Mouse (Mus musculus) WW6 (cell line): Measurements from ENCODE around the gene Fig4.

ENCODE experiments used
- DNase-seq: peaks from one replicate; pipeline ENCODE4 v3.0.0-alpha.2; 2013; ENCODE audit warnings: low read depth, low spot score

Fig4 gene

DNA sequence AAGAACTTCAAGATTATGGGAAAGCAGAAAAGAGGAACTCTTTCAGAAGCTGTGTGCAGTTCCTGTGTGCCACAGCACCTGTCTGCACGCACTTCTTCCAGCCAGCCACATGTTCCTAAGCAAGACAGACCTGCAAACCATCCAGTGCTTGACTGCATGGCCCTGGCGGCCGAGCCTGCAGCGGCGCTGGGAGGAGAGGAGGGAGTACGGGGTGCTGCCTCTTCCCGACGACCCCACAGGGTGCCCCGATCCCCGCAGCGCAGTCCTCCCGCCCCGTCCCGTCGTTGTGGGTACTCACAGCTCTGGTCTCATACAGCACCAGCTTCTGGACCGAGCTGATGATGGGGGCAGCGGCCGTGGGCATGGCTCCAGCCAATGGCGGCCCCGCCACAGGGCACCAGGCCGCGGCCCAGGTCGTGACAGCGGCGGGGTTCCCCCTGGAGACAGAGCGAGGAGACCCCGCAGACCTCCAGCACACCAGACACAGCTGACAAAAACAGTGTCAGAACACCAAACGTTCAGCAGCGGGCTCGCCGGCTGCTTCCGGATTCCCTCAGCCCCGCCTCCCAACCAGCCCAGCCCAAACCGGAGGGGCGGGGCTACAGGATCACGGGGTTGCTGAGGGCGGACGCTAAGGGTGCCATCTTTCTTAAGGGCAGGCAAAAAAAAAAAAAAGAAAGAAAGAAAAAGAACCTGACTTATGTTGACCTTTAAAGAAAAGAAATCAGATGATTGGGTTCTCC is at the start of gene Fig4:
Gene Fig4, minus strand, starts transcription at position 572 of the 743 bp plus-strand sequence.
- DNase-seq, result peak; percentile 65

DNA sequence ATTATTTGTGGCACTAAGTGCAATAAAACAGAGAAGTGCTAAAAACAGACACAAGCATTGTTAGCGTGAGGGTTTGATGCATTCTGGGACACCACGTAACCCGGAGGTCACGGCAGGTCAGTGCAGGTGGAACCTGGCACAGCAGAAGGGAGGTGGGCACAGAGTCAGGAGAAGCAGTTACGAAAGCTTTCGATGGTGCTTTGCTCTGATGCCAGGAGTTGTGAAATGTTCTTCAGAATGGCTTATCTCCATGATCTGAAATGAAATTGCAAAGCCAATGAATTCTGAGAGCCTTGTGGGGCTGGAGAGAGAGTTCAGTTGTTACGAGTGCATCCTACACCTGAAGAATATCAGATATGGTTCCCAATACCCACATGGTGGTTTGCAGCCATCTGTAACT is 38.3 kb upstream of the Fig4 start:
- DNase-seq, result no peak

DNA sequence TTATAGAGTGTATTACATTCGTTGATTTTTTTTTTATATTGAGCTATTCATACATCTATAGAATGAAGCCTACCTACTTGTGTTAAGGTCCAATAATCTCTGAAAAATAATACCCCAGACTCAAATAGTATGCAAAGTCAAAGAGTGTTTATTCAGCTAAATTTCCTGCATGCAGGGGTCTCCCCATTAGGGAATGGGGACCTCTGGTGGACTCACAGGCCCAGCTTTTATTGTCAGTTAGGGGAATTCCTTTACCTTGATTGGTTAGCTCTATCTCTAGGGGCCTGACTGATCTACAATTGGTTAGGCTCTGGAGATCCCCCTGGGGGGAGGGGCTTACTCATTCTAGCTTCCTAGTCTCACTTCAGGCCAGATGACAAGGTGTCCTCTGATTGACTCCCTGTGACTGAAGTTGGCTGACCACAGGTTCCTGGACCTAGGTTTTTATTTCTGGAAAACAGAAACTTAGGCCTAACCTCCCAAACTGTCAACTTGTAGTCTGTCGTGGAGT is 29.5 kb upstream of the Fig4 start:
- peak; percentile 1 for DNase-seq

DNA sequence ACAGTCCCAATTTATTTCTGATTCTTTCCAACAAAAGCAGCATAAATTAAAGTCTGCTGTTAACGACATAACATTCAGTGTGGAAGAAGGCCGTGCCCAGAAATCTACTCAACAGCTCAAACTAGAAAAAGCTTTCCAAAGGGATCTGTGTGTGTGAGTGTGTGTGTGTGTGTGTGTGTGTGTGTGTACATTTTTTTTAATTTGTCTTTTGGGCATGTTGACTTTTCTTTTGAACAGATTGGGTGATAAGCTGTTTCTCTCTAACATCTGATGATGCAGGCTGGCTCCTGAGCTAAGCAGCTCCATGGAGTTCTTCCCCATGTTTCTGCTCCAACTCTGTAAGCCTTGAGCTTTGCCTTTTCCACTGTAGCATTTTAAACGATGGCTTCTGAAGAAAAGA is 12.8 kb upstream of the Fig4 start:
- DNase-seq, result no peak

DNA sequence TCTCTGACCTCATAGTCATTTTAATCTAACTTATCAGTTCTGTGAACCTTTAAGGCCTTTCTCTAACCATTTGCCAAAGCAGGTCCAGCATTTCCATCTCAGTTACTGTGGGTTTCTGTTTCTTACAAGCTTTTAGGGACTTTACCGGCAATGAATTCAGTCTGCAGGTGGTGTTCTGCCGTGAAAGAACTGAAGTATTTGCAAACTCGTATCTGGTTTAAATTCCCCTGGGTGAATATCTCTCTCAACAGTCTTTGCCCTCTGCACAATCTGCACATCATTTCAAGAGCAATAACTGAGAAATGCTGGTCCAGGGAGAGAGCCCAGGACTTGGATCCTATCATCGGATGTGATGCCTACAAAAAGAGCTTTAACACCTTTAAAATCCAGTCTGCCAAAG is 5.1 kb upstream of the Fig4 start:
- DNase-seq, result no peak

DNA sequence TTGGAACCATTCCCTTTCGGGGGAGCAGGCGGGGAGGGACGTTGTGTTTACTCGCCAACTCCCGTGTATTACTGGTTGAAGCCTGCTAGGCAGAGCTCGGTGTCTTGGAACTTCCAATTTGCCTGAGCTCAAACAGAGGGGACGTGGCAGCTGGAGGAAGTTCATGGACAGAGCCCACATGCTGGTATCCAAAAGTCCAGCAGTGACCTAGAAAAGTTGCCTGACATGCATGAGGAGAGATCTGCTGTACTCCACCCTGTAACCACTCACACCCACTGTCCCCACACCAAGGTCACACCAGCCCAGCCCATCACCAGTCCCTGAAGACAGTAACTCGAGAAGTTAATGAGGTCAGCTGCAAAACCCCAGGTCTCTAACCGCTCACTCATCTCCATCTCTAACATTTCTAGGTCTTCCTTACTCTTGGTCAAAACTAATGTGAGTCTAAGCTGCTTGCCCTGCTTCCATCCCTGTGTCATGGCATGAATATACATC is 1.9 kb upstream of the Fig4 start:
- DNase-seq, result no peak

DNA sequence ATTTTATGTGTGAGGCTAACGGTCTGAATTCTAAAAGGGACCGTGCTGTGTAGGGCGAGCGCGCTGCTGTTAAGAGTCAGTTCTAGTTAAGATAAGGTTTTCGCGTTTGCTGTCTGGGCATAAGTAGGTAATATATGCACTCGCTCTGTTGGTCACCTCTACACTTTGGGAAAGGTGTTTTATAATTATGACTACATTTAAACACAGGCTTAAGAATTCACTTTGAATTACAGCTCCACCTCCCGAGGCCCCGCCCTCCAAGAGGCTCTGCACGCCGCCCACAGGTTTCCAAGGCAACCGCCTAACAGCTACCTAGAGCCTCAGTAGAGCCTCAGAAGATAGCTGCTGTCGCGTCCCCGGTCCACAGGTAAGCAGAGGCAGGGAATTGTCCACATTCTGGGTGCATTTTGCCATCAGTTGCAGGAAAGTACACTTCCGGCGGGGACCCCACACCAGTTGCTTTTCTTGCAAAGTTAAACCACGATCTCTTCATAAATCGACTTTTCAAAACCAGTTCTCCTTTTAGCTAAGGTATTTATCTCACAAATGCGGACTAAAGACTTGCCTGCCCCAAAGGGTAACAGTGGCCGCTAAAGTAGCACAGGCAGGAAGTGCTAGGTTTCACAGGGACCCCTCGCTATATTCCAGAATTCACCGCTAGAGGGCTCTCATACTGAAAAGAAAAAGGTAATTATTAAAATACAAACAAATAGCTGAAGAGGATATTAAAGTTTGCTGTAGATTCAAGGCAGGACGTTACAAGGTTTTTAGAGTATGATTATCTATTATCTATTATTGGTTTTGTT is 782 bp upstream of the Fig4 start, which contains the start of gene Ak9:
Gene Ak9, plus strand, starts transcription at position 342 of the 806 bp plus-strand sequence.
- DNase-seq, result peak; percentile 72

DNA sequence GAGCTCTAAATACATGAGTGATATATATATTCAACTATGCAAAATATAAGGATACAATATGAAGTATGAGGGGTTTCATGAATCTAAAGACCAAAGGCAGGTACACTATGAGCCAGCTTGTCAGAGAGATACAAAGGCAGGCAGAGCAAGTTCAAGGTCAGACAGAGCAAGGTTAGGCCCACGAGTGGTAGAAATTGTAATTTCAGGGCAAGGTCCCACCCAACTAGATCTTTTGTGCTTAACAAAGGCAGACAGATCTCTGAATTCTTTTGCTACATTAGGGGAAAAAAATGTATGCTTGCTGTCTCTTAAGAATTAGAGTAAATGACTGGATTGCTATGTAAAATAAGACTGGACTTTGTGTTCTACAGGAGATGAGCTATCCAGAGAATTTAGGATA is 2.9 kb downstream of the Fig4 start:
- DNase-seq, result no peak

DNA sequence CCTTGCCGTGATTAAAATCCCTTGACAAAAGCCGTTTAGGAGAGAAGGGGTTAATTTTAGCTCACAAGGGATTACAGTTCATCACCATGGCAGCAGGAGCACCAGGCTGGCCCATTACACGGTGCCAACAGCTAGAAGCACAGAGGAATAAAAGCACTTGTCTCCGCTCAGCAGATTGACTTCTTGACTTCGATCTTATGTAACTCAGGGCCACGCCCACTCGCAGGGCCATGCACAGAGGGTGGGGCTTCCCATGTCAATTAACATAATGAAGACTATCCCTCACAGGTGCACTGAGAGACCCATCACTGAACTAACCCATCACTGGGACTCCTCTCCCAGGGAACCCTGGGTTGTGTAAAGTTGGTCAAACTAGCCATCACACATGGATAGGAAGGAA is 7.9 kb downstream of the Fig4 start:
- no peak for DNase-seq

DNA sequence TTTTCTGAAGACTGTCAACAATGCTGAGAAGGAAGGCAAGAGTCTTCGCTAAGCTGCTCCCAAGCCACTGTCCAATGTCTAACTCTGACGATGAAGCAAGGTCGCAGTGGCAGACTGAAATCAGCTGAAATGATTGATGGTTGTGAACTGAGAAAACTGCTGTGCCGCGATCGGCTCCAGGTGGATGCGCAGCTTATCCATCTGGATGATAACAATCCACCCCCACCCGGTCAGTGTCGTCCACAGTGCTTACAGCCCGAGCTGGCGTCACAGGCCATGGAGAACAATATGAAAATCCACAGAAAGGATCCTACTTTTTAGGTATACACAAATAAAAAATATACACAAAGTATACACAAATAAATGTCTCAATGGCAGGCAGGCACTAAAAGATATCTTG is 8.3 kb downstream of the Fig4 start:
- DNase-seq, result no peak

DNA sequence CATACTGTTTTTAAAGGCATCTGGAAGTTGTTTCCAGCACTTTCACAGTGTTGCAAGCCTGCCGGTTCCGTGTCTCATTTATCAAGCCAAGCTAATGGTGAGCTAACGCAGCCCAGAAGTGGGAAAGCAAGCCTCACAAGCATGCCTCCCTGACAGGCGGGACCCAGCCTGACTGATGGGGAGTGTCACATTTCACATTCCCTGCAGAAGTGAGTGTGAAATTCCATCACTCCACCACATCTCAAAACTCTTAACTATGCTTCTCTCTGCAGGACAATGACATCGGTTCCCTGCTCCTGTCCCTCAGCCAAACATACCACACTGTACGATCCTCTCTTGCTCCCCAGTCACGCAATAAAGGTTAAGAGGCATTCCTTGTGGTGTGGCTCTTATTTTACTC is 10.0 kb downstream of the Fig4 start:
- no peak for DNase-seq

DNA sequence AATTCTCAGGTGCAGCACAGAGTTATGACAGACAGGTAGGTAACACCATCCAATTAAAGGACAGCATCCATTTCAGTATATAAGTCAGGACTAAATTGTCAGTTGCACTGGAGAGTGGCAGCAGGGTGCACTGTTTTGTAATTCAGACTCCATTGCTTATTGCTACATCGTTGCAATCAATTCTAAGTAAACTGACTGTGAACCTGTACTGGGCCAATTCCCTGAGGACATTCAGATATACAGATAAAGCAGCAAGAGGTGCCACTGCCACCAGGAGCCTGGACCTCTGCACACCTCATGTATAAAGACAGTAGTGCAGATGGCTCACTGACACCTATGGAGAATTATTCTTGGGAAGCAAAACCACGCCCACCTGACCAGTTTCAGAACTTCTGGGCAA is 12.0 kb downstream of the Fig4 start:
- no peak for DNase-seq

DNA sequence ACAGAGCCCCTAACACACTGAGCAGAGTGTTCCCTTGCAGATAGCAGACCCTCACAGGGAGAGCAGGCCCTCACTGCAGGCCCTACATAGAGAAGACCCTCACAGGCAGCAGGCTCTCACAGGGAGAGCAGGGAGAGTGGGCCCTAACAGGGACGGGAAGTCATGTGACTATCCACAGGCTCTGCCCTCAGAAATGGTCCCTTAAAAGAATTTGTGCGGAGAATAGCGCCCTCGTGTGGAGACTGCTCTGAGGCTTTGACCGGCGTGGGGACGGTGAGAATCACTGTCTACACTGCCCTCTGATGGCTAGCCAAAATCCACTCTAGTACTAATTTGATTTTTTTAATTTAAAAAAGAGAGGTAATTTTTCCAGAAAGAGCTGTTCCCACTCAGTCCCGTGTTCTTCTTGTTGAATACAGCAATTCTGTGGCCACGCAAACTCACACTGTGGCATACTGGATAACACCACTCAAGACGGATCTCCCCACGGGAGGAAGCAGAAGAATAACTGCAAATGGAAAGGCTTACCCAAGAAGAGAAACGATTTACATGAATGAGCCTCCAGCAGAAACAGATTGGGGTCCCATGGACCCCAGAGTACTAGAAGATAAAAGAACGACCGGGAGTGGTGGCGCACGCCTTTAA is 14.2 kb downstream of the Fig4 start:
- peak; percentile 67 for DNase-seq

DNA sequence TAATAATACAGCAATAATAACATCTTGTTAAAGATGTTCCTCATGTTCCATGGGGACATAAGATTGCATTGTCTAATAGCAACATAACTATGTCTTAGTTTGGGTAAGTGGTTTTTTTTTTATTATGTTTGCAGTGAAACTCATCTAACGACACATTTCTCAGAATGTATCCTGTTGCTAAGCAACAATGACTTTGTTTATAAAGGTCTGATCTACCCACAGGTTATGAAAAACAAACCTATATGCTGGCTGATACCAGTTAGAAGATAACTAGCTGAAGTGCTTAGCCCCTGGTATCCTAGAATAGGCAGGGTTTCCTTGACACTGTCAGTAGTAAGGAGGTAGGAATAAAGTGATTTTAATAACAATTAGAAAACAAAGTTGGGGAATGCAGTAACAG is 15.0 kb downstream of the Fig4 start:
- DNase-seq, result no peak

DNA sequence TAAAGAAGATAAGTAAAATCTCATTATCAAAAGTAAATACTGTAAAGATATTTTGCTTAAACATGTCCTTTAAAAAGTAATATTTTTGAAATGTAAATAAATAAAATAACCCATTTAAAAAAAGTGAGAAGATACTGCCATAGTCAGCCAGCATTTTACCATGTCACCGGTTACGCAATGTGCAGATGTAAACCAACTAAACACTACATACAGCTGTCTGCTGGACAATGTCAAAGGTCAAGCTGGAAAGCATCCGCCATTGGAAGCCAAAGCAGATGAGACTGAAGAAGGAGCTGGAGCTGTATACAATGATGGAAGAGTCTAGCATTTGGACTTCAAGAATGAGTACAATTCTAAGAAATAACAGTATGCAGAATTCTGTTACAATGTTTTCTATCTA is 15.4 kb downstream of the Fig4 start:
- DNase-seq, result no peak

DNA sequence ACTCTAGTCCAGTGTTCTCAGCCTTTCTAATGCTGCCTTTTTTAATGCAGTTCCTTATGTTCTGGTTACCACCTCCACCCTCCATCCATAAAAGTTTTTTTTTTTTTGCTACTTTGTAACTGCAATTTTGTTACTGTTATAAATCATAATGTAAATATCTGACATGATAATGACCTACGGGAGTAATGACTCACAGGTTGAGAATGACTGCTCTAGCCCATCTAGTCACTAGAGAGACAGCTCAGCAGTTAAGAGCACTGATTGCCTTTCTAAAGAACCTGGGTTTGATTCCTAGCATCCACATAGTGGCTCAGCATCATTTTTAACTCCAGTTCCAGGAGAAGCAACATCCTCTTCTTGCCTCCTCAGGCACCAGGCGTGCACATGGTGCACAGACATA is 21.0 kb downstream of the Fig4 start:
- DNase-seq, result no peak

DNA sequence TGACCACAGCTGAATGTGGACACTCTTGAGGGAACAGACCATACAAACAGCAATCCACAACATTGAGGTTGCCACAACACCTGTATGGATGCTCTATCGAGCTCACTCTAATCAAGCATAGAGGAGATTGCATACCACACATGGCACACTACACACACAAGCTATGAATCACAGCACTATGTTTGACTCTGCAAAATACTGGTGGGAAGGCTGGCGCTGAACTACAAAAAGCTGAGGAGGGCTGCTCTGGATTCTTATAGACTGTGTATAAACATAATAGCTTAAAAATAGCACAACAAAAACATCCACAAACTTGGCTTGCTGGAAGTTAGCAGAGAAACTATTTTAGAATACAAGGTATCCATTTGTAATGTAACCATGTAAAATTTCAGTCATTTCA is 22.3 kb downstream of the Fig4 start:
- DNase-seq, result no peak

DNA sequence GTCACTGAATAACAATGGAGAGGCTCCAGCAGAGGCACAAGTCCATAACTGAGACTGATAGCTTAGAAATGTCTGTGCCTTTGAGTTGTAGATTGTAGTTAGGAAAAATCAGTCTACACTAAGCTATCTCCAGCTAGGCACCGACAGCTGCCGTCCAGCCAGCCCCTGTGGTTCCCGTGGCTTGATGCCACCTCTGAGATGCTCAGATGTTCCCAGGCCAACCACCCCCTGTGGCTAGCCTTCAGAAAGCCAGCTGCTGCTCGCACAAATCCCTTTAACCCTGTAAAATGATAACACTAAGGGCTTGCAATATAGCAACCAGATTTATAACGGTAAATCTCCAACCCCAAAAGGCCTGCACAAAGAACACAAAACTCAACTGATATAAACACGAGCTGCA is 22.9 kb downstream of the Fig4 start:
- DNase-seq, result no peak

DNA sequence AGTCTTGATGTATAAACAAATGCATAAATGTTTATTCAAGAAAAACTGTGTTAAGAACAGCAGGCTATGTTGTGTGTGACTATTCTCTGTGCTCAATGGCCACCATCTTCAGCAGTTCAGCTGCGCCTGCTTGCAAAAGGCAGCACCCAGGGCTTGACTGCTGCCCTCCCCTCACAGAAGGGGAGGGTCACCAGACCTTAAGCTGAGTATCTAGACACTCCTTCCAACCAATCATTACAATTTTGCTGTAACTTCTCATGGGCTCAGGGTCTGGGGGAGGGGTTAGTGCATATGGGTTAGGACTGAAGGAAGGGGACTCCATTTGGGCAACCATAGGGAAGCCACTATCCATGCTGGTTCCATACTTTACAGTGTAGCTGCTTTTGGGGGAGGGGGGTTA is 24.3 kb downstream of the Fig4 start:
- no peak for DNase-seq

DNA sequence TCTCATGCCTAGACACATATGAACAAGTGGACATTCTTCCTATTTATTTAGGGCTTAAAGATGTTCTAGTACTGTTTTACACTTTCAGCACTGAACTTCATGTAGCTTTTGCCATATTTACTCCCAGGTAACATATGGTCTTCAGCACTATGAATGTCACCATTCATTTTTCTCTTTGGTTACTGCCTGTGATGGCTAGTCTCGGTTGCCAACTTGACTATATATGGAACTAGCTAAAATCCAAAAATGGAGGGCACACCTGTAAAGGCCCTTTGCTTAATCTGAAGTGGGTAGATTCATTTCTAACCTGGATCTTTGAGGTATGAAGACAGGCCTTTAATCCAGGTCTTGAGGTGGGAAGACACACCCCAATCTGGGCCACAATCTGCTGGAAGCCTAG is 28.2 kb downstream of the Fig4 start:
- no peak for DNase-seq

DNA sequence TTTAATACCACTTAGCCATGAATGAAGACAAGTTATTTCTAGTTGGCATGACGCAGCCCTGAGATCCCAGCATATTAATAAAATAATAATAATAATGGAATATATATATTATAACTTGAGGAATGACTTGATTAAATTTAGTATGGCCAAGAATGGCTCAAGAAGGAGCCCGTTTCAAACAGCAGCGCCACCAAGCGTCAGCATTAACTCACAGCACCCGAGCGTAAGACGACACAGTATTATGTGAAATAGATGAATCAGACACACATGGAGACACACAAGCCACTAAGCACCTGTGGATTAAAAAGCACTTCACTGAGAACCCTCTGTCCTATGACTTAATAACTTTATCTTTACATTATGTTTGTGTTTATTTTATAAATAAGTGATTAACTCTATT is 31.2 kb downstream of the Fig4 start:
- DNase-seq, result no peak

DNA sequence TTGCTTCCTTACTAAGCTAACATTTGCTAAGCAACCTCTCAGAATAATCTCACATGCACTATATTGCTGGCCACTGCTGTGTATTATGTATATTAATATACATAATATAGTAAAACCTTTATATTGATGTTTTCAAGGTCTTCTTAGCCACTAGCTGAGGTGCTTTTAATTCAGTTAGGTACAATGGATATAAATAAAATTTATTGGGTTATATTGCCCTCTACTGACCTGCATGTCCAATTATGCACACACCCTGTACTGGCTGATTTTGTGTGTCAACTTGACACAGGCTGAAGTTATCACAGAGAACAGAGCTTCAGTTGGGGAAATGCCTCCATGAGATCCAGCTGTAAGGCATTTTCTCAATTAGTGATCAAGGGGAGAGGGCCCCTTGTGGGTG is 41.2 kb downstream of the Fig4 start:
- DNase-seq, result no peak
